Mouse (Mus musculus) embryonic facial prominence, embryonic 12.5 days (tissue): ENCODE results near the gene Abcb5. TPM values are rescaled to one million over a fixed set of nuclear protein-coding genes. Genes with fewer than 3 reads are reported as not detected.
"Not testable (repeated sequence)": the region's sequence is repeated elsewhere in the genome, so short reads cannot be mapped to it uniquely, and the experiment has no call there.

Source experiments
- ATAC-seq: fragments of 200-750 bp; cut with Nextera tagmentation; 2 replicates; pipeline ENCODE4 v1.8.0; 2017; ENCODE audit not compliant: insufficient number of reproducible peaks, insufficient read depth, low FRiP score, low TSS enrichment
- H3K27ac ChIP-seq: fragments of 300-500 bp; sonication (generic); 2 replicates; pipeline ENCODE4 v1.5.1; 2016; ENCODE audit warnings: mild to moderate bottlenecking
- H3K27me3 ChIP-seq: fragments of 300-500 bp; sonication (generic); 2 replicates; pipeline ENCODE4 v1.6.1; 2016; ENCODE audit warnings: mild to moderate bottlenecking, moderate library complexity
- H3K36me3 ChIP-seq: fragments of 300-500 bp; sonication (generic); 2 replicates; pipeline ENCODE4 v1.6.1; 2016; ENCODE audit warnings: mild to moderate bottlenecking
- H3K4me1 ChIP-seq: fragments of 300-500 bp; sonication (generic); 2 replicates; pipeline ENCODE4 v1.6.1; 2016
- H3K4me2 ChIP-seq: fragments of 300-500 bp; sonication (generic); replicated peaks from 2 replicates; pipeline ENCODE4 v1.6.1; 2016; ENCODE audit warnings: mild to moderate bottlenecking, moderate library complexity
- H3K4me3 ChIP-seq: fragments of 300-500 bp; sonication (generic); 2 replicates; pipeline ENCODE4 v1.5.1; 2016; ENCODE audit warnings: mild to moderate bottlenecking
- H3K9ac ChIP-seq: fragments of 300-500 bp; sonication (generic); 2 replicates; pipeline ENCODE4 v1.6.1; 2016; ENCODE audit warnings: mild to moderate bottlenecking, moderate library complexity
- H3K9me3 ChIP-seq: fragments of 300-500 bp; sonication (generic); 2 replicates; pipeline ENCODE4 v1.6.1; 2016; ENCODE audit warnings: mild to moderate bottlenecking, moderate library complexity
- WGBS: fragments of 180-500 bp; shearing (Covaris S2); methylation state at CpG from one replicate; pipeline ENCODE4 v1.1.7; 2016; 5-methylcytosine and 5-hydroxymethylcytosine counted together
- polyA plus RNA-seq: library from polyadenylated mRNA; unstranded; fragments of >200 nt; fragmentation: Nextera tagmentation; extraction: Ambion mirVana; gene quantifications from 2 replicates; pipeline ENCODE4 v1.2.1, GENCODE M21; 2016

Abcb5 gene
- polyA plus RNA-seq = not detected in 2 replicates

GRCm38 (mm10) chr12:118966321-118966720, at the start of gene Abcb5:
Gene Abcb5 (minus strand): TSS chr12:118966421.
- H3K36me3 ChIP-seq = no peaks in the 10 kb centered on the region
- H3K4me1 ChIP-seq = no peaks in the 10 kb centered on the region
- no peaks in the 10 kb centered on the region for H3K9me3 ChIP-seq
- H3K9ac ChIP-seq = no peak within 1 kb of the TSS
- no peak for ATAC-seq
- H3K4me3 ChIP-seq = no peak within 1 kb of the TSS
- WGBS = 85% methylated on average over 4 of the region's 4 CpGs
- H3K27ac ChIP-seq = no peak within 1 kb of the TSS
- no peak within 1 kb of the TSS for H3K4me2 ChIP-seq
- H3K27me3 ChIP-seq = no peaks in the 10 kb centered on the region

- no peaks in the 10 kb centered on the region for H3K27me3 ChIP-seq
- WGBS = 64% methylated on average over 2 of the region's 2 CpGs
- H3K9ac ChIP-seq = no peak overlapping the region
- no peak overlapping the region for H3K27ac ChIP-seq
- no peak overlapping the region for H3K4me3 ChIP-seq
- no peak for ATAC-seq
- H3K4me1 ChIP-seq = no peaks in the 10 kb centered on the region
- no peaks in the 10 kb centered on the region for H3K9me3 ChIP-seq
- H3K4me2 ChIP-seq = no peak overlapping the region
- H3K36me3 ChIP-seq = no peaks in the 10 kb centered on the region
Observed at GRCm38 (mm10) chr12:118999230-118999629, 33.0 kb upstream of the Abcb5 start.

DNA sequence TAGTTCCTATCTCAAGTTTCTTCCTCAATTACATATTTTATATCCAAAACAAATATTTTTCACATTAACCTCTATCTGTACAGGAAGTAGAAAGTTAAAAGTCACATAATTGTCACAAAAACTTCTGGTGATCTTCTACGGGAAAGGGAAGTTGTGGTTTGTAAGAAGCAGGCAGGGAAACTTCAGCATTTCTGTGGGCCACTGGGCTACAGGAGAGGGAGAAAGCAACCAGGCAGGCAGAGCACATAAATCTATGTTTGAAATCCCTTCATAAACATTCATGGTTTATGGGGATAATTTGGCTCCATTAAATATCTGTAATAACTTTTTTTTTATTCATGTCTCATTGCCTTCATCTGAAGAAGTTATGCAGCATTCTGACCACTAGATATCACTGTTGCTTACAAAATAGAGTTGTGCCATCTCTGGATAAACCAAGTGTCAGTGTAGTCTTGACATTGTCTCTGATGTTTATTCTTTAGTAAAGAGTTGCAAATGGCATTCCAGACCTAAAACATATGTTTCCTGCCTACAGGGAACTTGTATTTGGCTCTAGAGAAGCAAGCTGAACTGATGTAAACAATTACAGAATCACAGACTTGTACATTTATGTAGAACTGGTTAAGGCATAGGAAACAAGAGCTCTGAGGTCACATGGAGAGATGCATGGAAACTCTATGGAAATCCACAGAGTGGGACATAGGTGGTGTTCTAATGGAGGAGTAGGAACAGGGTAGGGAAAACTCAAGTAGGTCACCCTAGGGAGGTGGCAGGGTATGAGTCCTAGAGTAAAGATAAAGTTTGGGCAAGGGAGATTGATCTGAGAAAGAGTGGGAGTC, 28.3 kb upstream of the Abcb5 start:
- Histone ChIP-seq H3K27me3 (no peaks in the 10 kb centered on the region), H3K27ac (no peak overlapping the region), H3K9ac (no peak overlapping the region), H3K9me3 (no peaks in the 10 kb centered on the region), H3K4me2 (no peak overlapping the region), H3K36me3 (no peaks in the 10 kb centered on the region), H3K4me3 (no peak overlapping the region), H3K4me1 (no peaks in the 10 kb centered on the region)
- no peak for ATAC-seq
- WGBS = 46% methylated on average over 1 of the region's 1 CpGs

DNA sequence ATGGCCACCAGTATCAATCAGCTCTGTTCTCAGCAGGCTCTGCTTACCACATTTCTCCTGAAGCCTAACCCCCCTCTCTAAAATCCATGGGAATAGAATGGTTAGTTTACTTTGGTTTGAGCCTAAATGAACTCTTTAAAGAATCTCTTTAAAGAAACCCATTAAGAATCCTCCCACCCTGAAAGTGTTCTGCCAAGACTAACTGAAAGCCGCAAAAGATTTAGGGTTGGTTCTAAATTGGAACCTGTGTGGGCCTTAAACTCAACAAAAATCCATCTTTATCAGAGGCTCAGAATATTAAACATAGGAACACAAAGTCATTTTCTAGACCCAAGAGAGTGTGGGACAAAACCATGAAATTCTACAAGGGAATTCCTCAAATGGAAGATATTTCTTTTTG, 18.6 kb upstream of the Abcb5 start:
- H3K27me3 ChIP-seq = no peaks in the 10 kb centered on the region
- H3K4me2 ChIP-seq = no peak overlapping the region
- 79% methylated on average over 1 of the region's 1 CpGs for WGBS
- no peaks in the 10 kb centered on the region for H3K36me3 ChIP-seq
- ATAC-seq = no peak
- no peak overlapping the region for H3K9ac ChIP-seq
- H3K4me3 ChIP-seq = no peak overlapping the region
- H3K4me1 ChIP-seq = no peaks in the 10 kb centered on the region
- no peak overlapping the region for H3K27ac ChIP-seq
- no peaks in the 10 kb centered on the region for H3K9me3 ChIP-seq

DNA sequence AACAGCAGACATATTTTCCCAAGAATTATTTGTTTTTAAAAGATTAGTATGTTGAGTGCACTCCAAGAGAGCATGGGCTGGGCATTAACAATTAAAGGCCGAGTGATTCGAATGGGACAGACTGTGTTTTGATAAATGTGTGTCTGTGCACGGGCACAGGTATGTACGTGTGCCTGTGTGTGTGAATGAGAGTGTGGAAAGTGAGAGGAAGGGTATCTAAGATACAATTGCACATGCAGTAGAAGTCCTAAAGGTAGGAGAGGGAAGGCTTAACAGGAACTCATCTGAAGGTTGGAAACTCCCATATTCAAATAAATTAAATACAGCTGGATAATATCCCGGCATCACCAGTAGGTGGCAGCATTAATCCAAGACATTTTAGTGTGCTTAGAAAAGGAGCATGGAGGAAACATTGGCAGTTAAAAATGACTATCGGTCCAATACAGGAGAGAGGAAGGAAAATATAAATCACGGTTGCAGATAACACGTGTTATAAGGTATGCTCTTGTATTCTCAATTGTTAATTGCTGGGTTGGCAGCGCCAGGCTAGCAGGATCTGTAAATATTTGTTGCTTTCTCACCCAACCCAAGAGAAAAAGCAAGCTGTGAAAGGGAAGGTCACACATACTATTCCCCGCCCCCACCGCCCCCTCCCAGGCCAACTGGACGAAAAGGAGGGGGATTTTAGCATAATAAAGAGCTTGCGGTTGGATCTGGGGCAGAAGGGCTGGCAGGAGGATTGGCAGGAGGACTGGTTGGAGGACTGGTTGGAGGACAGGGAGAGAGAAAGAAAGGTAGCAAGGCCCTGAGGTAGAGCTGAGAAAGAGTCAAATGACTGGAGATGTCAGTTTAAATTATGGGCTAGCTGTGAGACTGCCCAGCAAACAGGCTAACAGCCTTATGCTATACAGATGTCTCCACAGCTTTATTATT, 35.6 kb downstream of the Abcb5 start:
- Histone ChIP-seq H3K36me3 (no peaks in the 10 kb centered on the region), H3K4me2 (peak overlapping the region; percentile 41), H3K27ac (no peak overlapping the region), H3K9me3 (no peaks in the 10 kb centered on the region), H3K9ac (no peak overlapping the region; the same call in 1 of the 2 replicates), H3K4me3 (0 out of 2 replicates have a peak overlapping the region, but pooled peaks have one; percentile 9), H3K4me1 (0 out of 2 replicates have a peak, but pooled peaks cover 5% of the 10 kb centered on the region), H3K27me3 (no peaks in the 10 kb centered on the region)
- WGBS = 23% methylated on average over 13 of the region's 13 CpGs
- 0 out of 2 replicates have a peak, but pooled peaks have one; percentile 52 for ATAC-seq

DNA sequence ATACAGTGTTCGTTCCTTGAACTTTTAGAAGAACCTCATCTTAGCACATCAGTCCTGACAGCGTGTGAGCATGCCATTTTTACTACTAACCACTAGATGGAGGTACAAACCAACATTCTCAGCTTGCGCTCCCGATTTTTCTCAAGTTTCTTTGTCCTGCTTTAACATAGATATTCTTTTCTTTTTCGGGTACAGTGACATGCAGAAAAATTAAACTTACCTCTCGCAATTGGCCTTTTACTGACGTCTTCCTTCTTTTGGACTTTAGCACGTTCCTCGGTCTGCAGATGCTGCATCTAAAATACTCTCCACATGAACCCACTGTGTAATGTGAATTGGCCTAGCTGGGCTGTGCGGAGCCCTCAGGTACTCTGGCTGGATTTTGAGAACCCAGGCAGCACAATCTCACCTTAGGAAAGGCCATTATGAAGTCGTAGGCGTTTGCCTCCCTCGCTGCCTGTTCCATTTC, 39.4 kb downstream of the Abcb5 start:
- Histone ChIP-seq H3K27me3 (no peaks in the 10 kb centered on the region), H3K4me3 (0 out of 2 replicates have a peak overlapping the region, but pooled peaks have one; percentile 7), H3K9ac (no peak overlapping the region), H3K27ac (no peak overlapping the region), H3K4me2 (peak overlapping the region; percentile 44), H3K4me1 (0 out of 2 replicates have a peak, but pooled peaks cover 5% of the 10 kb centered on the region), H3K9me3 (no peaks in the 10 kb centered on the region), H3K36me3 (no peaks in the 10 kb centered on the region)
- no peak for ATAC-seq
- whole genome bisulfite sequencing = 21% methylated on average over 13 of the region's 13 CpGs

GRCm38 (mm10) chr12:118923874-118924273, 42.3 kb downstream of the Abcb5 start:
- WGBS = 16% methylated on average over 1 of the region's 1 CpGs
- not testable (repeated sequence) for H3K36me3 ChIP-seq, H3K27ac ChIP-seq, ATAC-seq, H3K27me3 ChIP-seq, H3K4me2 ChIP-seq, H3K9ac ChIP-seq, H3K4me1 ChIP-seq, H3K9me3 ChIP-seq, H3K4me3 ChIP-seq

DNA sequence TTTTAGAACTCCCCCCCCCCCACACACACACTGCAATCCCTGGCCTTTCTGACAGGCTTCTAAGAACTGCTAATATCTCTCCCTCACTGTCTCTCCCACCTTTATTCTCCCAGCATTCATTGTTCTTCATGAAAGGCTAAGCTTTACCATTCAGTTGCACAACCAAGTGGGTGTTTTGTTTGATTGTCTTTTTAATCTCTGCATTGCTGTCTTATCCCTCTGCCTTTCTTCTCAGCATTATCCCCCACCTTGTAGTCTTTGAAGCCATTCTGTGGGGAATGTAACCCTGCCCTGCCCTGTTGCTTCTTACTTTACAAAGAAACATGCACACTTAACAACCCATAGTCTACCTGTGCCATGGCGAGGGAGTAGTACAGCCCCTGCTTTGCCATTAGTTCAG, 48.5 kb downstream of the Abcb5 start:
- Histone ChIP-seq H3K4me2 (no peak overlapping the region), H3K27me3 (no peaks in the 10 kb centered on the region), H3K4me1 (no peaks in the 10 kb centered on the region), H3K4me3 (no peak overlapping the region), H3K36me3 (no peaks in the 10 kb centered on the region), H3K27ac (no peak overlapping the region), H3K9ac (no peak overlapping the region), H3K9me3 (no peaks in the 10 kb centered on the region)
- 69% methylated on average over 1 of the region's 1 CpGs for WGBS
- no peak for ATAC-seq

GRCm38 (mm10) chr12:118910360-118910759, 55.9 kb downstream of the Abcb5 start:
- H3K4me2 ChIP-seq = no peak overlapping the region
- no peak overlapping the region for H3K9ac ChIP-seq
- H3K4me3 ChIP-seq = no peak overlapping the region
- no peaks in the 10 kb centered on the region for H3K4me1 ChIP-seq
- no peaks in the 10 kb centered on the region for H3K9me3 ChIP-seq
- H3K36me3 ChIP-seq = no peaks in the 10 kb centered on the region
- H3K27ac ChIP-seq = no peak overlapping the region
- ATAC-seq = no peak
- H3K27me3 ChIP-seq = no peaks in the 10 kb centered on the region
- WGBS = 70% methylated on average over 2 of the region's 2 CpGs

GRCm38 (mm10) chr12:118902249-118902648, 64.0 kb downstream of the Abcb5 start:
- Histone ChIP-seq H3K9ac (no peak overlapping the region), H3K4me3 (no peak overlapping the region), H3K27ac (no peak overlapping the region), H3K36me3 (no peaks in the 10 kb centered on the region), H3K9me3 (no peaks in the 10 kb centered on the region), H3K4me2 (no peak overlapping the region), H3K27me3 (no peaks in the 10 kb centered on the region), H3K4me1 (no peaks in the 10 kb centered on the region)
- no peak for ATAC-seq
- WGBS = 74% methylated on average over 5 of the region's 5 CpGs

DNA sequence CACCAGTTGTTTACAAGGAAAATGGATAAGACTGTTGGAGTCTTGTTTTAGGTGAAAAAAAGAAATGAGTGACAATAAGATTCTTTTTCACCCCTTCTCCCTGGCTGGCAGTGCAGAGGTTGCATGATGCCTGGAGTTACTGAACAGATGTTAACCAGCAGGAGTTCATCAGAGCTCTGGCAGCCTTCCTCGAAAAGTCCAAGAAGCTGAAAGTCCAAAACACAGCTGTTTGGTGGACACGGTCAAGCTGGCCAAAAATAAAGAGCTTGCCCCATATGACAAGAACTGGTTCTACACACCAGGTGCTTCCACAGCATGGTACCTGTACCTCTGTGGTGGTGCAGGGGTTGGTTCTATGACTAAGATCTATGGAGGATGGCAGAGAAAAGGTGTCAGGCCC, 78.3 kb downstream of the Abcb5 start:
- no peaks in the 10 kb centered on the region for H3K36me3 ChIP-seq
- ATAC-seq = no peak
- H3K9ac ChIP-seq = no peak overlapping the region
- no peaks in the 10 kb centered on the region for H3K9me3 ChIP-seq
- 71% methylated on average over 2 of the region's 2 CpGs for WGBS
- no peak overlapping the region for H3K27ac ChIP-seq
- no peak overlapping the region for H3K4me3 ChIP-seq
- no peak overlapping the region for H3K4me2 ChIP-seq
- no peaks in the 10 kb centered on the region for H3K4me1 ChIP-seq
- H3K27me3 ChIP-seq = no peaks in the 10 kb centered on the region
